Mouse (Mus musculus) megakaryocyte, embryonic 14.5 days (primary cell): ENCODE measurements around the gene Mier1. TPM values are rescaled to one million over a fixed set of nuclear protein-coding genes. Genes with fewer than 3 reads are reported as not detected.
A peak's percentile ranks its signal among the peaks of the same experiment; 100 is the strongest.

Source experiments
- H3K27me3 ChIP-seq: replicated peaks from 2 replicates; pipeline ENCODE3; 2012; ENCODE audit warnings: inconsistent platforms
- H3K36me3 ChIP-seq: replicated peaks from 2 replicates; pipeline ENCODE3; 2012; ENCODE audit warnings: low read length, inconsistent platforms, mixed read lengths
- H3K4me1 ChIP-seq: 2 replicates; pipeline ENCODE4 v1.6.1; 2012; ENCODE audit warnings: inconsistent platforms
- H3K4me3 ChIP-seq: replicated peaks from 2 replicates; pipeline ENCODE3; 2012; ENCODE audit warnings: moderate library complexity, mild to moderate bottlenecking, inconsistent platforms
- H3K9me3 ChIP-seq: 2 replicates; pipeline ENCODE4 v1.6.1; 2012; ENCODE audit warnings: inconsistent platforms
- FLI1 ChIP-seq: IDR thresholded peaks from 2 replicates; pipeline ENCODE4 v1.6.1; 2012; ENCODE audit warnings: low read length, inconsistent platforms, mixed read lengths
- GATA1 ChIP-seq: IDR thresholded peaks from 3 replicates; pipeline ENCODE4 v1.6.1; 2012; ENCODE audit warnings: mixed read lengths, low read length, inconsistent platforms, borderline replicate concordance
- polyA plus RNA-seq: library from polyadenylated mRNA; stranded (reverse); fragments of >175 nt; gene quantifications from 2 replicates; pipeline ENCODE4 v1.2.3, GENCODE M21; 2012; ENCODE audit warnings: low replicate concordance; ENCODE audit not compliant: insufficient read depth

The Mier1 gene
- polyA plus RNA-seq = 1.2 and 2.3 TPM in 2 replicates

DNA sequence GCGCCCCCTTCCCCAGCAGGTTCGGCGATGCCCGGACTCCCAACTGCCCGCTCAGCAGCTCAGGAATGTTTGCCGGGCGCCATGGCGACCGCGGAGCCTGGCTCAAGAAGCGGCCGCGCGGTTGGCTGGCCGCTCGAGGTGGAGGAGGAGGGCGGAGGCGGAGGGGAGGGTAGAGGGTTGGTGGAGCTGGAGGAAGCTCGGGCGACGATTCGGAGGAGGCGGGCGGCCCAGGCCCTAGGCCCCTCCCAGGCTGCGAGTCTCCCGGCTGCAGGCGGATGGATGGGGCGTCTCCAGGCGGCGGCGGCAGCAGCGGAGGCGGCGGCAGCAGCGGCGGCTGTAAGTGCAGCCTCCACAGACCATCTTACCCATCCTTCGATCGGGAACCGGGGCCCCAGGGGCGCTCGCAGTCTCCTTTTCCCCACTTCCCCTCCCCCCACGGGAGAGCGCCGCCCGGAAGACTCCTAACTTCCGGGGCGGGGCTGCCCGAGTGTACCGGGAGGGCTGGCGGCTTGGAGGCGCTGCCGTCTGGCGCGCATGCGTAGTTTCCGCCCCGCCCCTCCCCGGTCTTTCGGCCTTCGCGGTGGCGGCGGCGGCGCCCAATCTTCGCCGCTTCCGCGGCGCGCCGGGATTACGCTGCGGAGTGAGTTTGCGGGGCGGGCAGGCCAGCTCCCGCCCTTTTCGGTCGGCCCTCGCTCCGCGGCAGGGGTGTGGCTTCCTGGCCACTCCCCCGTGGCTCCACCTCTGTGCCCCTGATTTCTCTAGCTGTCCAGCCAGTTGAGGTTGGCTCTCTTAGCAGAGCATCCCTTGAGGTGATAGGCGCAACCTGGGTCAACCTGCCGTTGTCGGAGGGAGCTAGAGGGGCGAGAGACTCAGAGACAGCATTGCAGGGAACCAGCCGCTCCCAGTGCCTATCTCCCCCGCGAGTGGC, at the start of gene Mier1, which contains the start of gene Wdr78:
Gene Mier1, plus strand, starts transcription at position 207 of the 928 bp plus-strand sequence.
Gene Wdr78, minus strand, starts transcription at position 372 of the 928 bp plus-strand sequence.
- Histone ChIP-seq H3K4me1 (peaks cover 39% of the 10 kb centered on the region), H3K36me3 (peaks cover 31% of the 10 kb centered on the region), H3K27me3 (no peaks in the 10 kb centered on the region), H3K9me3 (no peaks in the 10 kb centered on the region), H3K4me3 (peak within 1 kb of the TSS; percentile 94)
- TF ChIP-seq FLI1 (no peak), GATA1 (no peak)

GRCm38 (mm10) chr4:103064421-103064820, 49.8 kb upstream of the Mier1 start:
- H3K36me3 ChIP-seq = no peaks in the 10 kb centered on the region
- H3K4me3 ChIP-seq = no peak overlapping the region
- no peak for TF ChIP-seq FLI1
- H3K9me3 ChIP-seq = no peaks in the 10 kb centered on the region
- H3K27me3 ChIP-seq = no peaks in the 10 kb centered on the region
- peaks cover 4% of the 10 kb centered on the region; the same call in 1 of the 2 replicates for H3K4me1 ChIP-seq

- Histone ChIP-seq H3K27me3 (no peaks in the 10 kb centered on the region), H3K36me3 (no peaks in the 10 kb centered on the region), H3K4me3 (no peak overlapping the region), H3K9me3 (no peaks in the 10 kb centered on the region), H3K4me1 (peaks cover 4% of the 10 kb centered on the region; the same call in 1 of the 2 replicates)
- TF ChIP-seq FLI1 (no peak), GATA1 (no peak)
Observed at GRCm38 (mm10) chr4:103064976-103065375, 49.2 kb upstream of the Mier1 start.

- Histone ChIP-seq H3K4me1 (peaks cover 4% of the 10 kb centered on the region; the same call in 1 of the 2 replicates), H3K9me3 (no peaks in the 10 kb centered on the region), H3K27me3 (no peaks in the 10 kb centered on the region), H3K4me3 (no peak overlapping the region), H3K36me3 (no peaks in the 10 kb centered on the region)
- no peak for TF ChIP-seq GATA1
- no peak for TF ChIP-seq FLI1
Observed at GRCm38 (mm10) chr4:103067906-103068655, 46.1 kb upstream of the Mier1 start.

DNA sequence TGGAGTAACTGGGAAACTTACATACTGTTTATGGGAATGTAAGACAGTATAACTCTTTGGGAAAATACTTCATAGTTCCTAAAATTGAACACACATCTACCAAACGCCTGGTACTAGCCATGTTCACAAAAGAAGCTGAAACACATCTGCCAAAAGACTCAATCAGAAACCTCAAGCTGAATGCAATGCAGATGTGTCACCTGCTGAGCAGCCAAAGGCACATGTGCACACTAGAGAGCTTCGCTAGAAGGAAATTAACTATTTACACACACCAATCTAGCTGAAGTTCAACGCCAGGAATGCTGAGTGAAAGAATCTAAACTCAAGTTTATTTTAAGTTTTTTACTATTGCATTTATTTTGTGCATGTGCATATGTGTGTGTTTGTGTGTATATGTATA, 43.6 kb upstream of the Mier1 start:
- no peaks in the 10 kb centered on the region for H3K4me1 ChIP-seq
- no peaks in the 10 kb centered on the region for H3K9me3 ChIP-seq
- no peak overlapping the region for H3K4me3 ChIP-seq
- no peaks in the 10 kb centered on the region for H3K27me3 ChIP-seq
- no peaks in the 10 kb centered on the region for H3K36me3 ChIP-seq
- no peak for TF ChIP-seq GATA1
- no peak for TF ChIP-seq FLI1

- Histone ChIP-seq H3K27me3 (peaks cover 2% of the 10 kb centered on the region), H3K4me3 (peak overlapping the region; percentile 59), H3K36me3 (no peaks in the 10 kb centered on the region), H3K9me3 (peaks cover 2% of the 10 kb centered on the region; the same call in 1 of the 2 replicates), H3K4me1 (peaks cover 11% of the 10 kb centered on the region)
- TF ChIP-seq FLI1 (no peak), GATA1 (no peak)
Observed at GRCm38 (mm10) chr4:103085237-103085636, 29.0 kb upstream of the Mier1 start.

GRCm38 (mm10) chr4:103095921-103096320, 18.3 kb upstream of the Mier1 start:
- no peaks in the 10 kb centered on the region for H3K36me3 ChIP-seq
- H3K27me3 ChIP-seq = no peaks in the 10 kb centered on the region
- H3K4me3 ChIP-seq = no peak overlapping the region
- TF ChIP-seq GATA1 (no peak), FLI1 (no peak)
- no peaks in the 10 kb centered on the region; the same call in 1 of the 2 replicates for H3K4me1 ChIP-seq
- H3K9me3 ChIP-seq = no peaks in the 10 kb centered on the region

DNA sequence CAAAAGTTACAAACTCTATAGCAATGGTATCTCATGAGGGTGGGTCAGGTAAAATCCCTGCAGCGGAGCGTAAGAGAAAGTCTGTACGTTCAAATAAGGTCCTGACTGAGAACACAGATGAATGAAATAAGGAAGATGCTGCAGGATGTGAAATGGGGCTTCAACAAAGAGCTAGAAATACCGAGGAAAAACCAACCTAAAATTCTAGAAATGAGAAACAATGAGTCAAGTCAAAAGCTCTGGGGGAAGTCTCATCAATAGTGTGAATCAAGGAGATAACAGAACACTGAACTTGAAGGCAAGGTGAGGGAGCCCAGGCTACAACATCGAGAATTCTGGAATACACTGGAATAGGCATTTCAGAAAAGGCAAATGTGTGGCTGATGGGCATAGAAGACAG, 15.7 kb upstream of the Mier1 start:
- H3K4me3 ChIP-seq = no peak overlapping the region
- TF ChIP-seq GATA1 (no peak), FLI1 (no peak)
- no peaks in the 10 kb centered on the region for H3K36me3 ChIP-seq
- no peaks in the 10 kb centered on the region for H3K27me3 ChIP-seq
- no peaks in the 10 kb centered on the region for H3K9me3 ChIP-seq
- H3K4me1 ChIP-seq = no peaks in the 10 kb centered on the region; the same call in 1 of the 2 replicates

DNA sequence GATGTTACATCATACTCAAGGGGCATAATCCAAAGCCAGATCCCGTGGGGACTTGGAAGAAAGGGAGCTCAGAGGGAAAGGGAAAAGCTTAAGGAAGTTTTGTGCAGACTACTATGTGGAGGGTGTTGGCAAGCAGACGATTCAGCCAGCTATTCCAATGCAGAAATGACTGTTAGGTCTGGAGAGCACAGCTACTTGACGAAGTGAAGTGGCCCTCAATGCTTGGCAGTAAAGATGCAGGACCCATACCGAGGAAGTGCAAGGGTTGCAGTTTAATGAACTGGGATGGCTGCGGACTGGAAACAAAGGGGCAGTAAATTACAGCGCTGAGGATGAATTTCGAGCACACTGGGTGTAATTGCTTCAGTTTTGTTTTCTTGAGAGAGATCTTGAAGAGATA, 1.5 kb upstream of the Mier1 start:
- peak overlapping the region; percentile 94 for H3K4me3 ChIP-seq
- H3K36me3 ChIP-seq = peaks cover 35% of the 10 kb centered on the region
- peaks cover 39% of the 10 kb centered on the region for H3K4me1 ChIP-seq
- no peak for TF ChIP-seq FLI1
- no peak for TF ChIP-seq GATA1
- H3K9me3 ChIP-seq = no peaks in the 10 kb centered on the region
- no peaks in the 10 kb centered on the region for H3K27me3 ChIP-seq
